Mouse (Mus musculus) CH12.LX (cell line): ENCODE results near the gene Znhit1. TPM values are rescaled to one million over a fixed set of nuclear protein-coding genes. Genes with fewer than 3 reads are reported as not detected.

Source experiments
- DNase-seq: peaks from one replicate; pipeline ENCODE4 v3.0.0-alpha.2; 2013; ENCODE audit errors: extremely low read depth
- H3K27ac ChIP-seq: 2 replicates; pipeline ENCODE4 v1.5.1; 2012; ENCODE audit warnings: low read depth, mild to moderate bottlenecking, control low read depth, moderate library complexity; ENCODE audit not compliant: insufficient read depth
- H3K27me3 ChIP-seq: replicated peaks from 2 replicates; pipeline ENCODE3; 2012; ENCODE audit warnings: inconsistent platforms
- H3K36me3 ChIP-seq, 2 experiments: replicated peaks in 1 of 2; 2 replicates each; pipeline versions ENCODE3 to v1.6.1; 2012; ENCODE audit warnings: inconsistent platforms in 1 of 2, low read length in 1 of 2, mild to moderate bottlenecking in 1 of 2, mixed read lengths in 1 of 2, moderate library complexity in 1 of 2; ENCODE audit not compliant: control insufficient read depth in 1 of 2, insufficient read depth in 1 of 2
- H3K4me1 ChIP-seq, 2 experiments: 2 replicates each; pipeline ENCODE4 v1.6.1; 2012; ENCODE audit warnings: inconsistent platforms in 1 of 2, moderate library complexity in 1 of 2; ENCODE audit not compliant: insufficient read depth in 2 of 2, control insufficient read depth in 1 of 2
- H3K4me2 ChIP-seq: 2 replicates; pipeline ENCODE4 v1.6.1; 2012; ENCODE audit warnings: low read depth, mild to moderate bottlenecking, control low read depth; ENCODE audit not compliant: poor library complexity, insufficient read depth, severe bottlenecking
- H3K4me3 ChIP-seq, 3 experiments: fragments of 150-350 bp in 1 of 3; sonication (generic) in 1 of 3; replicated peaks in 1 of 3; 2 replicates each; pipeline versions ENCODE3 to v1.5.1; 2011 to 2012; ENCODE audit warnings: low read depth in 2 of 3, low read length in 2 of 3, mild to moderate bottlenecking in 2 of 3, moderate library complexity in 2 of 3, control low read depth in 1 of 3, improper control_type of control experiment in 1 of 3, inconsistent platforms in 1 of 3, mixed read lengths in 1 of 3; ENCODE audit not compliant: poor library complexity in 1 of 3
- H3K79me2 ChIP-seq: replicated peaks from 2 replicates; pipeline ENCODE4 v1.6.1; 2012; ENCODE audit warnings: mild to moderate bottlenecking, moderate library complexity; ENCODE audit not compliant: control insufficient read depth, poor library complexity, insufficient read depth, severe bottlenecking; ENCODE audit errors: extremely low read depth
- H3K9ac ChIP-seq: 2 replicates; pipeline ENCODE4 v1.6.1; 2012; ENCODE audit warnings: low read depth, mild to moderate bottlenecking, control low read depth, moderate library complexity; ENCODE audit not compliant: insufficient read depth
- H3K9me3 ChIP-seq: replicated peaks from 2 replicates; pipeline ENCODE3; 2012; ENCODE audit warnings: low read length, inconsistent platforms, mixed read lengths
- CHD2 ChIP-seq: IDR thresholded peaks from 2 replicates; pipeline ENCODE4 v1.6.1; 2011; ENCODE audit warnings: low read length, improper control_type of control experiment
- HCFC1 ChIP-seq: IDR thresholded peaks from 2 replicates; pipeline ENCODE4 v1.6.1; 2012; ENCODE audit warnings: low read depth, mild to moderate bottlenecking, inconsistent platforms, low read length, improper control_type of control experiment
- IRF4 ChIP-seq: IDR thresholded peaks from 2 replicates; pipeline ENCODE4 v1.6.1; 2014; ENCODE audit warnings: low read depth, mild to moderate bottlenecking, inconsistent platforms, low read length, improper control_type of control experiment
- JUN ChIP-seq: IDR thresholded peaks from 2 replicates; pipeline ENCODE4 v1.6.1; 2011; ENCODE audit warnings: low read depth, mild to moderate bottlenecking, low read length, improper control_type of control experiment, moderate library complexity; ENCODE audit not compliant: insufficient read depth
- KAT2A ChIP-seq: IDR thresholded peaks from 2 replicates; pipeline ENCODE4 v1.6.1; 2012; ENCODE audit warnings: low read length, improper control_type of control experiment, inconsistent platforms; ENCODE audit not compliant: insufficient replicate concordance
- MAFK ChIP-seq: IDR thresholded peaks from 2 replicates; pipeline ENCODE4 v1.6.1; 2011; ENCODE audit warnings: low read length, improper control_type of control experiment; ENCODE audit not compliant: insufficient replicate concordance
- MAZ ChIP-seq: IDR thresholded peaks from 2 replicates; pipeline ENCODE4 v1.6.1; 2012; ENCODE audit warnings: low read depth, mild to moderate bottlenecking, inconsistent platforms, low read length, improper control_type of control experiment, moderate library complexity
- MXI1 ChIP-seq: IDR thresholded peaks from 2 replicates; pipeline ENCODE4 v1.6.1; 2011; ENCODE audit warnings: mild to moderate bottlenecking, low read depth, low read length, improper control_type of control experiment
- NELFE ChIP-seq: IDR thresholded peaks from 2 replicates; pipeline ENCODE4 v1.6.1; 2011; ENCODE audit warnings: low read depth, low read length, improper control_type of control experiment
- PAX5 ChIP-seq: IDR thresholded peaks from 2 replicates; pipeline ENCODE4 v1.6.1; 2012; ENCODE audit warnings: low read length, inconsistent platforms, mixed read lengths
- RCOR1 ChIP-seq: conservative IDR thresholded peaks from 2 replicates; pipeline ENCODE4 v1.6.1; 2012; ENCODE audit warnings: low read depth, mild to moderate bottlenecking, inconsistent platforms, low read length, improper control_type of control experiment
- TCF12 ChIP-seq: IDR thresholded peaks from 2 replicates; pipeline ENCODE4 v1.6.1; 2014; ENCODE audit warnings: low read depth, mild to moderate bottlenecking, inconsistent platforms, low read length, improper control_type of control experiment
- UBTF ChIP-seq: IDR thresholded peaks from 2 replicates; pipeline ENCODE4 v1.6.1; 2012; ENCODE audit warnings: low read depth, mild to moderate bottlenecking, inconsistent platforms, low read length, improper control_type of control experiment, moderate library complexity
- USF2 ChIP-seq: conservative IDR thresholded peaks from 2 replicates; pipeline ENCODE4 v1.6.1; 2011; ENCODE audit warnings: low read depth, low read length, improper control_type of control experiment
- ZC3H11A ChIP-seq: IDR thresholded peaks from 2 replicates; pipeline ENCODE4 v1.6.1; 2012; ENCODE audit warnings: low read depth, mild to moderate bottlenecking, inconsistent platforms, low read length, improper control_type of control experiment
- ZKSCAN1 ChIP-seq: IDR thresholded peaks from 2 replicates; pipeline ENCODE4 v1.6.1; 2012; ENCODE audit warnings: low read depth, inconsistent platforms, low read length, improper control_type of control experiment, borderline replicate concordance
- ZMIZ1 ChIP-seq: IDR thresholded peaks from 2 replicates; pipeline ENCODE4 v1.6.1; 2012; ENCODE audit warnings: low read depth, mild to moderate bottlenecking, inconsistent platforms, low read length, improper control_type of control experiment
- dilution Hi-C: fragments of 300-500 bp; cut with MboI; formaldehyde crosslinking; loops from 2 replicates; pipeline ENCODE4 v1.14.3; 2020; ENCODE audit warnings: low sequenced_read_pairs; ENCODE audit not compliant: extremely low pct_unique_long_range_greater_than_20kb, extremely low pct_ligation_motif_present
- in situ Hi-C: fragments of 300-500 bp; cut with MboI; formaldehyde crosslinking; loops from 3 replicates; pipeline ENCODE4 v1.14.3; 2019; ENCODE audit warnings: low sequenced_read_pairs, low pct_ligation_motif_present, low pct_unique_long_range_greater_than_20kb, mixed read lengths
- polyA plus RNA-seq: library from polyadenylated mRNA; unstranded; fragments of >175 nt; gene quantifications from 2 replicates; pipeline ENCODE4 v1.2.1, GENCODE M21; 2012; ENCODE audit warnings: low read depth; ENCODE audit not compliant: insufficient read length
- total RNA-seq, 2 experiments: library from RNA; depleted of rRNA; stranded (reverse); fragments of 300-350 nt in 1 of 2; fragments of >200 nt in 1 of 2; gene quantifications; 2 replicates each; pipeline ENCODE4 v1.2.3; 2012 to 2014

Gene Znhit1
- total RNA-seq (2012; rRNA removed), result 60.1 and 67.3 TPM in 2 replicates
- 36.8 and 39.6 TPM in 2 replicates for total RNA-seq (2014; rRNA removed)
- polyA plus RNA-seq, result 83.5 and 99.2 TPM in 2 replicates

- Histone ChIP-seq H3K9ac (peak within 1 kb of the TSS; percentile 93), H3K4me1 (peaks cover 5 to 19% of the 10 kb centered on the region in 2 experiments; a peak in 2 of 4 replicates), H3K36me3 (peaks cover 40 to 67% of the 10 kb centered on the region in 2 experiments), H3K9me3 (no peaks in the 10 kb centered on the region), H3K79me2 (peaks cover 2% of the 10 kb centered on the region; the same call in 1 of the 2 replicates), H3K27me3 (no peaks in the 10 kb centered on the region), H3K4me3 (peak within 1 kb of the TSS; percentile 80 to 88 (median 82)), H3K27ac (peak within 1 kb of the TSS; percentile 20), H3K4me2 (peak within 1 kb of the TSS; percentile 78)
- TF ChIP-seq HCFC1, result no peak
- DNase-seq, result peak; percentile 10
- in situ Hi-C loops (no loop called here), dilution Hi-C loops (no loop called here)
Measured at GRCm38 (mm10) chr5:136987934-136988271, at the start of gene Znhit1. TSS of gene Znhit1 (minus strand) at chr5:136988021.

- Histone ChIP-seq H3K9ac (no peak overlapping the region), H3K27ac (no peak overlapping the region), H3K4me3 (no peak overlapping the region), H3K79me2 (no peaks in the 10 kb centered on the region), H3K4me1 (peaks cover 8 to 22% of the 10 kb centered on the region in 2 experiments; a peak in 3 of 4 replicates)
- in situ Hi-C loops, result no loop called here
- no peak for TF ChIP-seq RCOR1
- no peak for TF ChIP-seq CHD2
- TF ChIP-seq JUN, result no peak
- no peak for TF ChIP-seq UBTF
- TF ChIP-seq PAX5, result no peak
- TF ChIP-seq ZC3H11A, result no peak
- no peak for TF ChIP-seq NELFE
- no peak for TF ChIP-seq ZMIZ1
- no peak for TF ChIP-seq MAZ
- TF ChIP-seq KAT2A, result no peak
- no peak for TF ChIP-seq ZKSCAN1
- TF ChIP-seq MXI1, result no peak
- TF ChIP-seq TCF12, result no peak
- no peak for TF ChIP-seq MAFK
- no peak for TF ChIP-seq IRF4
- no peak for TF ChIP-seq USF2
- TF ChIP-seq, all 38 proteins: peak for 0
- peaks cover 7% of the 10 kb centered on the region for H3K27me3 ChIP-seq
- H3K4me2 ChIP-seq, result no peak overlapping the region
- peaks cover 5% of the 10 kb centered on the region for H3K9me3 ChIP-seq
- H3K36me3 ChIP-seq, result peaks cover 40 to 67% of the 10 kb centered on the region in 2 experiments
- dilution Hi-C loops, result no loop called here
- DNase-seq, result no peak
Measured at GRCm38 (mm10) chr5:137036211-137036610, 48.4 kb upstream of the Znhit1 start.
